Mouse (Mus musculus) intestine, embryonic 15.5 days (tissue): ENCODE measurements around the gene Wdhd1. TPM values are rescaled to one million over a fixed set of nuclear protein-coding genes. Genes with fewer than 3 reads are reported as not detected.

ENCODE experiments used
- ATAC-seq: fragments of 200-750 bp; cut with Nextera tagmentation; 2 replicates; pipeline ENCODE4 v1.8.0; 2017; ENCODE audit warnings: moderate TSS enrichment, moderate library complexity
- H3K27ac ChIP-seq: fragments of 300-500 bp; sonication (generic); 2 replicates; pipeline ENCODE4 v1.5.1; 2015; ENCODE audit warnings: mild to moderate bottlenecking, inconsistent platforms
- H3K27me3 ChIP-seq: fragments of 300-500 bp; sonication (generic); replicated peaks from 2 replicates; pipeline ENCODE4 v1.6.1; 2015; ENCODE audit warnings: inconsistent platforms
- H3K36me3 ChIP-seq: fragments of 300-500 bp; sonication (generic); 2 replicates; pipeline ENCODE4 v1.6.1; 2015; ENCODE audit warnings: inconsistent platforms
- H3K4me1 ChIP-seq: fragments of 300-500 bp; sonication (generic); replicated peaks from 2 replicates; pipeline ENCODE4 v1.6.1; 2015; ENCODE audit warnings: inconsistent platforms
- H3K4me2 ChIP-seq: fragments of 300-500 bp; sonication (generic); replicated peaks from 2 replicates; pipeline ENCODE4 v1.6.1; 2015; ENCODE audit warnings: mild to moderate bottlenecking, inconsistent platforms
- H3K4me3 ChIP-seq: fragments of 300-500 bp; sonication (generic); replicated peaks from 2 replicates; pipeline ENCODE4 v1.5.1; 2015; ENCODE audit warnings: inconsistent platforms
- H3K9ac ChIP-seq: fragments of 300-500 bp; sonication (generic); 2 replicates; pipeline ENCODE4 v1.6.1; 2015; ENCODE audit warnings: inconsistent platforms
- H3K9me3 ChIP-seq: fragments of 300-500 bp; sonication (generic); 2 replicates; pipeline ENCODE4 v1.6.1; 2016; ENCODE audit warnings: inconsistent platforms
- WGBS: fragments of 180-500 bp; shearing (Covaris S2); methylation state at CpG from one replicate; pipeline ENCODE4 v1.1.7; 2015; 5-methylcytosine and 5-hydroxymethylcytosine counted together
- polyA plus RNA-seq: library from polyadenylated mRNA; unstranded; fragments of >200 nt; fragmentation: Nextera tagmentation; extraction: Ambion mirVana; gene quantifications from 2 replicates; pipeline ENCODE4 v1.2.1, GENCODE M21; 2015

Wdhd1 gene
- polyA plus RNA-seq, 1 experiment from 2014 or later = 28.4 TPM

DNA sequence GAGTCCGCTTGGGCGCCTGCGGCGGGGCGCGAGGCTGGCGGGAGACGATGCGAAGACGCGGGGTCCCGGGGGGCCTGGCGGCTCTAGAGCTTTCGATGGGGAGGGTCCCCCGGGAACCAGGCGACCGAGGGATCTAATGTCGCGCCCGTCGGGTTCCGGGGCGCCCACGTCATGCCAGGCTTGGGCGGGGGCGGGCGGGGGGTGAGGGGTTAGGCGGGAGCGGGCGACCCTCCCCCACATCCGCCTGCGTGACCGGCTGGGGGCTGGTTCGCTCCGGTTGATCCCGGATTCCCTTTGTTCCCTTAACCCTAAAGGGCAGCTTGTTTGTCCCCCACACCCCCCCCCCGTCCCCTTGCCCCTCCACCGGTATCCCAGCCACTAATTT, 21.7 kb upstream of the Wdhd1 start:
- peak overlapping the region; percentile 61 for H3K4me2 ChIP-seq
- peak; percentile 71 for ATAC-seq
- peak overlapping the region; percentile 90 for H3K27ac ChIP-seq
- WGBS = 0% methylated on average over 36 of the region's 38 CpGs
- H3K27me3 ChIP-seq = no peaks in the 10 kb centered on the region
- H3K9me3 ChIP-seq = no peaks in the 10 kb centered on the region
- peak overlapping the region; percentile 74 for H3K4me3 ChIP-seq
- H3K9ac ChIP-seq = peak overlapping the region; percentile 88
- H3K36me3 ChIP-seq = no peaks in the 10 kb centered on the region
- H3K4me1 ChIP-seq = peaks cover 12% of the 10 kb centered on the region; the same call in 1 of the 2 replicates

DNA sequence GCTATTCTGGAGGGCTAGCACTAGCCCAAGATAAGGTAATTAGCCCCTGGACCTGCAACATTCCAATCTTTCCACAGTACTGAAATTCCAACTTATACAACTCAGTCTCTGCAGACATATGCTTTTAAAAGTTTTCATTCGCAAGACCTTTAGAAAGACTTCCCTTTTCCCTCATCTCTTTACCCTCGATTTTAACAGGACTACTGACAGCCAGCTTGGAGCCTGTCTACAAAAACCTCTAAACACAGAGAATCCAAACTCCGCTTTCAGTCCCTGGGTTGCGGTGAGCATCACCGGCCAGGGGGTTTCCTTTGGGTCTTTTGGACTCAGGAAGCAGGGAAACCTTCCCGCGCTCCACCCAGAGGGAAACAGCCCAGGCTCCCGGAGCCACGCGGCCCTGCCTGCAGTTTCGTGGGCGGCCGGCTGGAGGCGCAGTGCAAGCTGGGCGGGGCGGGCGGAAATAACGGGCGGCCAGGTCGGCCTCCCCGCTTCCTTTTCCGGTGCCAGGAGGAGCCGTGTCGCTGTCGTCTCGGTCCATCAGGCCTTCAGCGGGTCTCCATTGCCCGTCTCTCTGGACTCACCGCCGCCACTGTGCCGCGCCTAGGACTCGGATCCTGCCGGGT, 21.2 kb upstream of the Wdhd1 start, which contains the start of gene Mapk1ip1l:
Gene Mapk1ip1l (plus strand): TSS at position 482 of the 623 bp plus-strand sequence.
- no peaks in the 10 kb centered on the region for H3K36me3 ChIP-seq
- H3K4me2 ChIP-seq = peak within 1 kb of the TSS; percentile 61
- peak within 1 kb of the TSS; percentile 88 for H3K9ac ChIP-seq
- peak within 1 kb of the TSS; percentile 74 for H3K4me3 ChIP-seq
- H3K27ac ChIP-seq = peak within 1 kb of the TSS; percentile 90
- WGBS = under 1% methylated on average over 34 of the region's 34 CpGs
- no peaks in the 10 kb centered on the region for H3K27me3 ChIP-seq
- peak; percentile 85 for ATAC-seq
- H3K9me3 ChIP-seq = no peaks in the 10 kb centered on the region
- peaks cover 11% of the 10 kb centered on the region; the same call in 1 of the 2 replicates for H3K4me1 ChIP-seq

DNA sequence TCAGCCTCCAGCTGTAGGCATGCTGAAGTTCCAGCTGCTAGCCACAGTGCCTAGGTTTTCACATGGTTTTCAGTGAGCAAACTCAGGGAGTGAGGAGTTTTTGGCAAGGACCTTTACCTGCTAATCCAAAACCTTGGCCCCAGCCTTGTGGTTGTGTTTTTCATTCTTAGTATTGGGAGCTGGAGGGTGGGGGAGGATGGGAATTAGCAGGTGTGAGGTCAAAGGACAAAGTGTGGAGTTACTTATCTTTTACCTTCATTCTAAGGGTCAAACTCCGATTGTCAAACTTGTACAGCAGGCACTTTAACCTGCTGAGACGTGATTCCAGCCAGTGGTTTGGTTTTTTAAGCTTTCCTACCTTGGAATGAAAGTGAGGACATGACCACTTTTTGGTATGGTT, 19.6 kb upstream of the Wdhd1 start:
- no peak overlapping the region for H3K9ac ChIP-seq
- no peaks in the 10 kb centered on the region for H3K9me3 ChIP-seq
- 52% methylated on average over 2 of the region's 2 CpGs for WGBS
- peak overlapping the region; percentile 3; the same call in 1 of the 2 replicates for H3K27ac ChIP-seq
- 0 out of 2 replicates have a peak overlapping the region, but pooled peaks have one; percentile 9 for H3K4me2 ChIP-seq
- H3K4me1 ChIP-seq = peaks cover 9% of the 10 kb centered on the region; the same call in 1 of the 2 replicates
- no peaks in the 10 kb centered on the region for H3K27me3 ChIP-seq
- ATAC-seq = peak; percentile 70
- no peaks in the 10 kb centered on the region for H3K36me3 ChIP-seq
- H3K4me3 ChIP-seq = no peak overlapping the region

DNA sequence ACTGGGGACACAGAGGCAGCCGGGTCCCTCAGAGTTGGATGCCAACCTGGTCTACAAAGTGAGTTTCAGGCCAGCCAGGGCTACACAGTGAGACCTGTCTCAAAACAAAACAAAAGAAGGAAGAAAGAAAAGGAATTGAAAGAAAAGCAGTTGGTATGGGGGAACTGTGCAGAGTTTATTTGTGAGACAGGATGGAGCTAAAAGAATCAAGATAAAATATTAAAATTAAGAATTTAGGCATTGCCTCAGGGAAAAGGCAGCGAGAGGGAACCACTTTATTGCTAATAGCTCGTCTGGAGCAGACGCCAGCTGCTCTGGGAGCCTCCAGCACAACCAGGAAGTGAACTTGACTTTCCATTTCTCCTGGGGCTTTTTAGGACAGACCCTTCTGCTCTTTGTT, 17.5 kb upstream of the Wdhd1 start:
- H3K27me3 ChIP-seq = no peaks in the 10 kb centered on the region
- WGBS = 35% methylated on average over 4 of the region's 4 CpGs
- H3K9ac ChIP-seq = no peak overlapping the region
- no peaks in the 10 kb centered on the region for H3K9me3 ChIP-seq
- no peak overlapping the region for H3K4me2 ChIP-seq
- ATAC-seq = no peak
- no peak overlapping the region for H3K27ac ChIP-seq
- no peak overlapping the region for H3K4me3 ChIP-seq
- H3K4me1 ChIP-seq = no peaks in the 10 kb centered on the region
- peaks cover 11% of the 10 kb centered on the region; the same call in 1 of the 2 replicates for H3K36me3 ChIP-seq

DNA sequence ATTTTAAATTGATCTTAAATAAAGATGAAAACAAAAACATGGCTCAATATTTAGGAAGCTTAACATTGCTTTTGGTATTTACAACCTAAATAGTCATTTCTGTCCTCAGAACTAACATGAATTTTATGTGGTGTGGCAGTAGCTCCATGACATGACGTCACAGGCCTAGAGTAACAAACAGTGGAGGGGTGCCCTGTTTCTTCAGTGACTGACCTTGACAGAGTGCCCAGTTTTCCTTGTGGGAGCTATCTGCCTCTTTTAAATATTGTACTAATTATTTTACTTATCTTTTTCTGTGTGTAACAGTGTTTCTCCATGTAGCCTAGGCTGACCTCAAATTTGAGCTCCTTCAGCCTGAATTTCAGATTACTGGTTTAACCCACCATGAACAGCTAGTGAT, 15.1 kb upstream of the Wdhd1 start:
- WGBS = 83% methylated on average over 1 of the region's 1 CpGs
- Histone ChIP-seq H3K4me3 (no peak overlapping the region), H3K27ac (no peak overlapping the region), H3K4me2 (no peak overlapping the region), H3K9me3 (no peaks in the 10 kb centered on the region), H3K36me3 (peaks cover 11% of the 10 kb centered on the region; the same call in 1 of the 2 replicates), H3K9ac (no peak overlapping the region), H3K4me1 (no peaks in the 10 kb centered on the region), H3K27me3 (no peaks in the 10 kb centered on the region)
- ATAC-seq = no peak

DNA sequence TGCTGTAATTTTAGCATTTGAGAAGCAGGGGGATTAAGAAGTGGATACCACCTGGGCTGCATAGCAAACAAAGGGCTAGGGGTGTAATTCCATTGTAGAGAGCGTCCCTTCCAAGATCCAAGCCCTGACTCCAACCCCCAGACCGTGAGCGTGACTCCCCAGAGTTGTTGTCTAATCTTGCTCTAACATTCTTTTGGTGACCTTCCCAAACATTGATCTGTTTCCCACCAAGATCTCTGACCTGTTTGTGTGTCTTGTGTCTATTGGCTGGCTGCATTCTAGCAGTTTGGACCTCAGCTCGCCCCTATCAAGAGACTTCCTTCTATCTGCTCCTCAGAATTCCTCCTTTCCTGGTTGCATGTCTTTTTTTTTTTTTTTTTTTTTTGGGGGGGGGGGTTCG, 10.4 kb upstream of the Wdhd1 start:
- H3K27ac ChIP-seq = no peak overlapping the region
- no peak overlapping the region for H3K9ac ChIP-seq
- no peak overlapping the region for H3K4me2 ChIP-seq
- no peaks in the 10 kb centered on the region for H3K9me3 ChIP-seq
- H3K4me1 ChIP-seq = 0 out of 2 replicates have a peak, but pooled peaks cover 4% of the 10 kb centered on the region
- H3K4me3 ChIP-seq = no peak overlapping the region
- peaks cover 11% of the 10 kb centered on the region; the same call in 1 of the 2 replicates for H3K36me3 ChIP-seq
- 82% methylated on average over 5 of the region's 5 CpGs for WGBS
- ATAC-seq = no peak
- no peaks in the 10 kb centered on the region for H3K27me3 ChIP-seq

DNA sequence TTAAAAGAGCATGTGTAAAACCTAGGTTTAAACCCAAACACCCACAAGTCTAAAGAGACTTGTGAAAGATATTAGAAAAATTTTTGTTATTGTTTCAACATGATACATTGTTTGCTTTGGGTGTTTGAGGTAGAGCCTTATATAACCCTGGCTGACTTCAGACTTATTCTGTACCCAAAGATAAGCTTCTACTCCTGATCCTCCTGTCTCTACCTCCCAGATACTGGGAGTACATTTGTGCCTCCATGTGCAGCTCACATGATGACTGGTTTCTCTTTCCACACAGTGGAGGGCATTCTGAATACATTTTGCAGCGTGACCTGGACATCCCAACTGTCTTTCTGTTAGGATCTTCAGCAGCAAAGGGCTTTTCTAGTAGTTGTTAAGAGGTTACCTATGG, 9.6 kb upstream of the Wdhd1 start:
- ATAC-seq = no peak
- H3K9ac ChIP-seq = no peak overlapping the region
- H3K27me3 ChIP-seq = no peaks in the 10 kb centered on the region
- 76% methylated on average over 1 of the region's 1 CpGs for WGBS
- H3K27ac ChIP-seq = no peak overlapping the region
- no peak overlapping the region for H3K4me3 ChIP-seq
- H3K9me3 ChIP-seq = no peaks in the 10 kb centered on the region
- H3K4me2 ChIP-seq = no peak overlapping the region
- H3K4me1 ChIP-seq = 0 out of 2 replicates have a peak, but pooled peaks cover 4% of the 10 kb centered on the region
- peaks cover 11% of the 10 kb centered on the region; the same call in 1 of the 2 replicates for H3K36me3 ChIP-seq

DNA sequence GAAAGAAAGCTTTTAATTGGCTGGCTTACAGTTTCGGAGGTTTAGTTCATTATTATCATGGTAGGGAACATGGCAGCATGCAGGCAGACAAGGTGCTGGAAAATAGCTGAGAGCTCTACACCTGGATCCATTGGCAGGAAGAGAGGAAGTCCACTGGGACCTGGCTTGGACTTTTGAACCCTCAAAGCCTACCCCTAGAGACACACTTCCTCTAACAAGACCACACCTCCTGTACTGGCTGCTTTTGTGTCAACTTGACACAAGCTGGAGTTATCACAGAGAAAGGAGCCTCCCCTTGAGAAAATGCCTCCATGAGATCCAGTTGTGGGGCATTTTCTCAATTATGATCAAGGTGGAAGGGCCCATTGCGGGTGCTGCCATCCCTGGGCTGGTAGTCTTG, 8.6 kb upstream of the Wdhd1 start:
- H3K9me3 ChIP-seq = no peaks in the 10 kb centered on the region
- peaks cover 7% of the 10 kb centered on the region; the same call in 1 of the 2 replicates for H3K36me3 ChIP-seq
- ATAC-seq = peak; percentile 83
- no peak overlapping the region for H3K4me2 ChIP-seq
- H3K4me1 ChIP-seq = 0 out of 2 replicates have a peak, but pooled peaks cover 4% of the 10 kb centered on the region
- 91% methylated on average over 2 of the region's 2 CpGs for WGBS
- no peak overlapping the region for H3K27ac ChIP-seq
- no peak overlapping the region for H3K4me3 ChIP-seq
- no peak overlapping the region for H3K9ac ChIP-seq
- no peaks in the 10 kb centered on the region for H3K27me3 ChIP-seq

GRCm38 (mm10) chr14:47283568-47283967, 6.9 kb upstream of the Wdhd1 start:
- no peak for ATAC-seq
- H3K36me3 ChIP-seq = no peaks in the 10 kb centered on the region
- no peak overlapping the region for H3K4me2 ChIP-seq
- H3K9me3 ChIP-seq = no peaks in the 10 kb centered on the region
- H3K4me1 ChIP-seq = 0 out of 2 replicates have a peak, but pooled peaks cover 4% of the 10 kb centered on the region
- H3K4me3 ChIP-seq = no peak overlapping the region
- H3K27ac ChIP-seq = no peak overlapping the region
- no peaks in the 10 kb centered on the region for H3K27me3 ChIP-seq
- no peak overlapping the region for H3K9ac ChIP-seq
- WGBS = 61% methylated on average over 7 of the region's 7 CpGs

DNA sequence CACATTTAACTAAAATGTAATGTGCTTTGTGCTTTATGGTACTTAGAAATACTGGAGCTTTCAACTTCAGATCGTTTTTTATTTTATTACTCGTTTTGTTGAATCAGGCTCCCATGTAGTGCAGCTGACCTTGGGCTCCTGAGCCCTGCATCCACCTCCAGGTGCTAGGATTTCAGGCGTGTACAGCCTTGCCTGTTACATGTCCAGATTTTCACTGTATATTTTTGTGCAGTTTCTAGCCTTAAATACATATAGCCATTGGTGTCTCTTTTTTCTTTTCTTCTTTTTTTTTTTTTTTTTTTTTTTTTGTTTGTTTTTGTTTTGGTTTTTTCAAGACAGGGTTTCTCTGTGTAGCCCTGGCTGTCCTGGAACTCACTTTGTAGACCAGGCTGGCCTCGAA, 4.9 kb upstream of the Wdhd1 start:
- no peaks in the 10 kb centered on the region for H3K27me3 ChIP-seq
- no peak overlapping the region for H3K4me3 ChIP-seq
- 0 out of 2 replicates have a peak, but pooled peaks cover 4% of the 10 kb centered on the region for H3K4me1 ChIP-seq
- WGBS = 87% methylated on average over 4 of the region's 4 CpGs
- H3K9me3 ChIP-seq = no peaks in the 10 kb centered on the region
- no peak overlapping the region for H3K9ac ChIP-seq
- no peak overlapping the region for H3K4me2 ChIP-seq
- no peaks in the 10 kb centered on the region for H3K36me3 ChIP-seq
- H3K27ac ChIP-seq = no peak overlapping the region
- no peak for ATAC-seq

- Histone ChIP-seq H3K4me2 (no peak overlapping the region), H3K27me3 (no peaks in the 10 kb centered on the region), H3K36me3 (no peaks in the 10 kb centered on the region), H3K4me3 (no peak overlapping the region), H3K9me3 (no peaks in the 10 kb centered on the region), H3K27ac (no peak overlapping the region), H3K9ac (no peak overlapping the region), H3K4me1 (0 out of 2 replicates have a peak, but pooled peaks cover 4% of the 10 kb centered on the region)
- no peak for ATAC-seq
- 78% methylated on average over 2 of the region's 2 CpGs for WGBS
Observed at GRCm38 (mm10) chr14:47279058-47279457, 2.4 kb upstream of the Wdhd1 start.

- peak; percentile 18; the same call in 1 of the 2 replicates for ATAC-seq
- WGBS = 2% methylated on average over 22 of the region's 22 CpGs
- no peaks in the 10 kb centered on the region for H3K36me3 ChIP-seq
Observed at GRCm38 (mm10) chr14:47276036-47276603, 537 bp downstream of the Wdhd1 start.

More at GRCm38 (mm10) chr14:47276036-47276603, 537 bp downstream of the Wdhd1 start:
- Histone ChIP-seq H3K4me2 (peak overlapping the region; percentile 75), H3K27me3 (no peaks in the 10 kb centered on the region), H3K9me3 (no peaks in the 10 kb centered on the region), H3K4me1 (0 out of 2 replicates have a peak, but pooled peaks cover 4% of the 10 kb centered on the region), H3K9ac (peak overlapping the region; percentile 83), H3K27ac (peak overlapping the region; percentile 97), H3K4me3 (peak overlapping the region; percentile 81)
